Mouse (Mus musculus): ENCODE results near the gene Lrrc29.

Lrrc29 gene

GRCm38 (mm10) chr8:105345061-105345975 is 19.2 kb upstream of the Lrrc29 start:
- DNase-seq (ENCODE audit: low spot score in 2 of 2) = peak in 1 of 2 experiments; percentile 63

- no peak for DNase-seq (ENCODE audit: low spot score in 2 of 2)
Observed at GRCm38 (mm10) chr8:105343791-105344574, 17.9 kb upstream of the Lrrc29 start.

- no peak for DNase-seq (ENCODE audit: low spot score in 2 of 2)
Observed at GRCm38 (mm10) chr8:105342768-105343167, 16.7 kb upstream of the Lrrc29 start.

DNA sequence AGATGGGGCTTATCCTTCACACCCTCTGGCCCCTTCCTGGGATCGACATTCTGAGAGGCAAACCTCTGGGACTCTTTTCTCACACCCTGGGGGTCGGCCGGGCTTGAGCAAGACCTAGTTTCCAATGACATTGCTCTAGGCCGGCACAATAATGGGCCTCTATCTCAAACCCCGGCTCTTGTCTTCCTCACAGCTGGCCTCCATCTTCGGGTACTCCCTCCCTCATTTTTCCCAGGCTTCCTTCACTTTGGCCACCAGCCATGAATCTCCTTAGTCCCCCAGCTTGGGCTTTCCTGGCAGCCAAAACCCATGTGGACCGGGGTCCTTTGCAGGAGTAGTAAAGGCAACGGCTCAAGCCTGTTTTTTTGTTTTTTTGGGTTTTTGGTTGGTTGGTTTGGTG is 15.3 kb upstream of the Lrrc29 start:
- no peak for DNase-seq (ENCODE audit: low spot score in 2 of 2)

- DNase-seq (ENCODE audit: low spot score in 2 of 2) = no peak
Observed at GRCm38 (mm10) chr8:105339886-105340635, 14.0 kb upstream of the Lrrc29 start.

DNA sequence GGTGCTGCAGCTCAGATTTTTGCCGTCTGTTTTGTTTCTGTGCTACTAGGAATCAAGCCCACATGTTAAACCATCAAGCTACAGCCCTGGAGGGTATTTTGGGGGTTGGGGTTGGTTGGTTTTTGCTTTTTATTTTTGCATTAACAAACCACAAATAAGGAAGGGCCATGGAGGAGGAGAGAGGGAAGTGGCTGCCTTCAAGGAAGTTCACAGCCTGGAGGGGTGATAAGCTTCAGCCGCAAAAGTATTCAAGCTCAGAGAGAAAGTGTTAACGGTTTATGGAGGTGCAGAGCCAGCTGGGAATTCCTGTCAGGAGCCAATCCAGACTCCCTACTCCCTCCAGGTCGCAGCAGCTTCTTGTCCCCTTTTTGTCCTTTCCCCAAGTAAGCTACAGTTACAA is 12.9 kb upstream of the Lrrc29 start:
- no peak for DNase-seq (ENCODE audit: low spot score in 2 of 2)

- no peak for DNase-seq (ENCODE audit: low spot score in 2 of 2)
Observed at GRCm38 (mm10) chr8:105336373-105337130, 10.5 kb upstream of the Lrrc29 start.

- no peak for DNase-seq (ENCODE audit: low spot score in 2 of 2)
Observed at GRCm38 (mm10) chr8:105332523-105332922, 6.4 kb upstream of the Lrrc29 start.

DNA sequence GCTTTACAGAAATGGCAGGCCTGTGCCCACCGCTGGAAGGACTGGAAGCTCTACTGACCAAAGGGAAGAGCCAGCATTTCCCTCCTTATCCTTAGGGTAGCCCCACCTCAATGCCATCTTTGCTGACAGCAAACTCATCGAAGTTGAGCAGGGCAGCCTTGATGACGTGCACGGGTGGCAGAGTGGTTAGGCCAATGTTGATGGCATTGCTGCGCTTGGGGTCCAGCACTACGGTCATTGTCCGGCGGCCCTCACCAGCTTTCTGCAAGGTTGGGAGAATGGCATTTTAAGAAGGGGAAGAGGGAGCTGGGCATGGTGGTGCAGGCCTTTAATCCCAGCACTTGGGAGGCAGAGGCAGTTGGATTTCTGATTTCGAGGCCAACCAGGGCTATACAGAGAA is 5.9 kb upstream of the Lrrc29 start:
- DNase-seq (ENCODE audit: low spot score in 2 of 2) = no peak

GRCm38 (mm10) chr8:105331469-105331868 is 5.4 kb upstream of the Lrrc29 start:
- DNase-seq (ENCODE audit: low spot score in 2 of 2) = no peak

- no peak for DNase-seq (ENCODE audit: low spot score in 2 of 2)
Observed at GRCm38 (mm10) chr8:105330325-105330724, 4.2 kb upstream of the Lrrc29 start.

DNA sequence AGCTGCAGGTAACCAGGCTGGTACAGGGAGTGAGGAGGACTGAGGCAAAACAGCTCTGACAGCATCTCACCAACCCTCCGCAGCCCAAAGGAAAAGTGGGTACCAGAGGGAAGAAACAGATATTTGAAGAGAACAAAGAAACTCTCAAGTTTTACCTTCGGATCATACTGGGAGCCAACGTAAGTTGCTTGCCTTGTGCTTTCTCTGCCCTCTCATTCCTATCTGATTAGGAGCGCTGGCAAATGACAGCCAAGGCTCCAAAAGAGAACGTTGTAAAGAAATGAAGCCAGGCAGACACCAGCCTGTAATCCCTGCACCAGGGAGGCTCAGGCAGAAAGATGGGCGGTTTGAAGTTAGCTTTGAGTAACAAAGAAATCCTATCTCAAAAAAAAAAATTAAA is 890 bp upstream of the Lrrc29 start:
- DNase-seq (ENCODE audit: low spot score in 2 of 2) = no peak

DNA sequence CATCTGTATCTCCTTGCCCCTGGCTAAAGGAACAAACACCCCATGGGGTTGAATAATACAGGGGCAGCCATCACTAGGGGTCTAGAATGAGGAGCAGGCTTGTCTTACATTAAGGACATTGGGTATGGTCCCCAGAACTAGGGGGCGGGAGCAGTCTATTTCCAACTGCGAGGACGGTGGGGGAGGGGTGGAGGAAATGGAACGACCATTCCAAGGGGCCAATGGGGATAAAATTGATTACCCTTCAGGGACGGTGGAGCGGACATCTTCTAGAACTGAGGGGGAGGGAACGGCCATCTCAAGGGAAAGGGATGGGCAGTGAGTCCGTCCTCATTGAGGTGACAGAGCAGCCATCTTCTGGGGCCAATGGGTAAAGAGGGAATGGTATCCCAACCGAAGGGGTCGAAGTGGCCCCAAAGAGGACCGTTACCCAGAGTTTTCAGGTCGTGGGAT is 411 bp downstream of the Lrrc29 start:
- no peak for DNase-seq (ENCODE audit: low spot score in 2 of 2)

GRCm38 (mm10) chr8:105323183-105323582 is 2.9 kb downstream of the Lrrc29 start:
- DNase-seq (ENCODE audit: low spot score in 2 of 2) = peak in 1 of 2 experiments; percentile 58

GRCm38 (mm10) chr8:105318662-105319190 is 7.4 kb downstream of the Lrrc29 start:
- no peak for DNase-seq (ENCODE audit: low spot score in 2 of 2)

GRCm38 (mm10) chr8:105317941-105318340 is 8.1 kb downstream of the Lrrc29 start:
- no peak for DNase-seq (ENCODE audit: low spot score in 2 of 2)

GRCm38 (mm10) chr8:105315073-105315769 is 10.9 kb downstream of the Lrrc29 start:
- DNase-seq (ENCODE audit: low spot score in 2 of 2) = no peak

- DNase-seq (ENCODE audit: low spot score in 2 of 2) = no peak
Observed at GRCm38 (mm10) chr8:105313622-105314402, 12.3 kb downstream of the Lrrc29 start.

DNA sequence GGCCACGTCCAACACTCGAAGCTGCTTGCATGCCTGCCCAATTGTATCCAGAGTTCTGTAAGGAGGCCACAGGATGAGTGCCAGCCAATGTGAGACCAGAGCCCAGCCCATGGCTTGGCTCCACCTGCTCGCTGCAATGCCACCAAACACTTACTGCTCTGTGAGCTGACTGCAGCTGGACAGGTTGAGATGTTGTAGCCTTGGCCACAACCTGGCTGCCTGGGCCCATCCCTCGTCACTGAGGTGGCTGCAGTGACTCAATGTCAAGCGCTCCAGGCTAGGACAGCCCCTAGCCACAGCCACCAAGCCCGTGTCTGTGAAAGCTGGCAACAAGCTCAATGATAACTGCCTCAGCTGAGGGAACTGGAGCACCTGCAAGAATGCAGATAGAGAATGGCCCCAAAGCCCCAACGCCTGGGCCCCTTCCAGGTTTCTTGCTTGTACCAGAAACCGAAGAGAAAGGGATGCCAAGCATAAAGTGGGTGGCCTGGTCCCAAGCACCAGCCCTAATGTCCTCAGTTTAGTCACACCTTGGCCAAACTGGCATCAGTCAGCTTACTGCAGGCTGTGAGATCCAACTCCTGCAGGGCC is 13.1 kb downstream of the Lrrc29 start:
- DNase-seq (ENCODE audit: low spot score in 2 of 2) = peak in 1 of 2 experiments; percentile 51

Measured in spleen, postnatal 4 days (tissue).